Mouse (Mus musculus) heart, embryonic 16.5 days (tissue): ENCODE measurements around the gene Fez2. TPM values are rescaled to one million over a fixed set of nuclear protein-coding genes. Genes with fewer than 3 reads are reported as not detected.

Experiments used
- ATAC-seq: fragments of 200-750 bp; cut with Nextera tagmentation; replicated peaks from 2 replicates; pipeline ENCODE4 v1.8.0; 2017; ENCODE audit warnings: moderate number of reproducible peaks; ENCODE audit not compliant: insufficient read depth, low FRiP score; ENCODE audit errors: extremely low read depth
- H3K27ac ChIP-seq: fragments of 300-500 bp; sonication (generic); 2 replicates; pipeline ENCODE4 v1.5.1; 2014; ENCODE audit warnings: mild to moderate bottlenecking, low read length, control low read depth, moderate library complexity
- H3K27me3 ChIP-seq: fragments of 300-500 bp; sonication (generic); 2 replicates; pipeline ENCODE4 v1.6.1; 2014; ENCODE audit warnings: low read length, mixed read lengths; ENCODE audit not compliant: control insufficient read depth, insufficient read depth
- H3K36me3 ChIP-seq: fragments of 300-500 bp; sonication (generic); 2 replicates; pipeline ENCODE4 v1.6.1; 2014; ENCODE audit not compliant: control insufficient read depth, insufficient read depth
- H3K4me1 ChIP-seq: fragments of 300-500 bp; sonication (generic); 2 replicates; pipeline ENCODE4 v1.6.1; 2014; ENCODE audit warnings: low read length, mixed read lengths; ENCODE audit not compliant: control insufficient read depth, insufficient read depth
- H3K4me2 ChIP-seq: fragments of 300-500 bp; sonication (generic); 2 replicates; pipeline ENCODE4 v1.6.1; 2014; ENCODE audit warnings: low read depth, mild to moderate bottlenecking, control low read depth, low read length
- H3K4me3 ChIP-seq: fragments of 300-500 bp; sonication (generic); 2 replicates; pipeline ENCODE4 v1.5.1; 2014; ENCODE audit warnings: mild to moderate bottlenecking, control low read depth, low read length
- H3K9ac ChIP-seq: fragments of 300-500 bp; sonication (generic); 2 replicates; pipeline ENCODE4 v1.6.1; 2014; ENCODE audit warnings: low read length, control low read depth
- H3K9me3 ChIP-seq: fragments of 300-500 bp; sonication (generic); replicated peaks from 2 replicates; pipeline ENCODE4 v1.6.1; 2016; ENCODE audit warnings: low read length; ENCODE audit not compliant: control insufficient read depth
- WGBS: fragments of 180-500 bp; shearing (Covaris S2); extraction: QIAGEN DNeasy Blood & Tissue Kit; methylation state at CpG from one replicate; pipeline ENCODE4 v1.1.7; 2014; 5-methylcytosine and 5-hydroxymethylcytosine counted together
- polyA plus RNA-seq: library from polyadenylated mRNA; unstranded; fragments of >200 nt; fragmentation: Nextera tagmentation; extraction: Ambion mirVana; gene quantifications from 2 replicates; pipeline ENCODE4 v1.2.1, GENCODE M21; 2015

Gene Fez2
- polyA plus RNA-seq, 1 experiment from 2014 or later: 62.9 TPM

- 46% methylated on average over 9 of the region's 9 CpGs for WGBS
- H3K9ac ChIP-seq: no peak overlapping the region
Observed at GRCm38 (mm10) chr17:78387665-78388064, 30.3 kb downstream of the Fez2 start.

GRCm38 (mm10) chr17:78382321-78382720, 35.6 kb downstream of the Fez2 start:
- Histone ChIP-seq H3K27ac (no peak overlapping the region), H3K4me1 (no peaks in the 10 kb centered on the region), H3K9ac (no peak overlapping the region), H3K4me3 (no peak overlapping the region), H3K4me2 (no peak overlapping the region), H3K36me3 (peaks cover 14% of the 10 kb centered on the region), H3K27me3 (no peaks in the 10 kb centered on the region), H3K9me3 (no peaks in the 10 kb centered on the region)
- WGBS: 91% methylated on average over 3 of the region's 3 CpGs
- no peak for ATAC-seq

More at GRCm38 (mm10) chr17:78387665-78388064, 30.3 kb downstream of the Fez2 start:
- Histone ChIP-seq H3K4me3 (no peak overlapping the region), H3K4me1 (0 out of 2 replicates have a peak, but pooled peaks cover under 1% of the 10 kb centered on the region), H3K27me3 (no peaks in the 10 kb centered on the region), H3K27ac (no peak overlapping the region), H3K4me2 (no peak overlapping the region), H3K9me3 (no peaks in the 10 kb centered on the region), H3K36me3 (peaks cover 6% of the 10 kb centered on the region)
- no peak for ATAC-seq

- Histone ChIP-seq H3K4me2 (no peak overlapping the region), H3K4me3 (no peak overlapping the region), H3K9me3 (no peaks in the 10 kb centered on the region), H3K27ac (no peak overlapping the region), H3K4me1 (peaks cover 3% of the 10 kb centered on the region; the same call in 1 of the 2 replicates), H3K36me3 (peaks cover 17% of the 10 kb centered on the region), H3K27me3 (no peaks in the 10 kb centered on the region), H3K9ac (no peak overlapping the region)
- ATAC-seq: no peak
- 91% methylated on average over 11 of the region's 11 CpGs for WGBS
Observed at GRCm38 (mm10) chr17:78379730-78380245, 38.2 kb downstream of the Fez2 start.

- Histone ChIP-seq H3K36me3 (peaks cover 17% of the 10 kb centered on the region), H3K27me3 (no peaks in the 10 kb centered on the region), H3K4me2 (no peak overlapping the region), H3K9ac (no peak overlapping the region), H3K4me1 (peaks cover 3% of the 10 kb centered on the region; the same call in 1 of the 2 replicates), H3K4me3 (no peak overlapping the region), H3K9me3 (no peaks in the 10 kb centered on the region), H3K27ac (no peak overlapping the region)
- 77% methylated on average over 8 of the region's 8 CpGs for WGBS
- no peak for ATAC-seq
Observed at GRCm38 (mm10) chr17:78379079-78379729, 38.7 kb downstream of the Fez2 start.

GRCm38 (mm10) chr17:78376587-78376986, 41.4 kb downstream of the Fez2 start:
- no peak overlapping the region for H3K4me2 ChIP-seq
- H3K27me3 ChIP-seq: no peaks in the 10 kb centered on the region
- peaks cover 17% of the 10 kb centered on the region for H3K36me3 ChIP-seq
- H3K4me3 ChIP-seq: no peak overlapping the region
- no peaks in the 10 kb centered on the region for H3K9me3 ChIP-seq
- WGBS: 53% methylated on average over 8 of the region's 8 CpGs
- peaks cover 3% of the 10 kb centered on the region; the same call in 1 of the 2 replicates for H3K4me1 ChIP-seq
- H3K27ac ChIP-seq: no peak overlapping the region; the same call in 1 of the 2 replicates
- ATAC-seq: no peak
- H3K9ac ChIP-seq: no peak overlapping the region

GRCm38 (mm10) chr17:78374756-78375155, 43.2 kb downstream of the Fez2 start:
- Histone ChIP-seq H3K4me2 (no peak overlapping the region), H3K4me3 (no peak overlapping the region), H3K4me1 (peaks cover 3% of the 10 kb centered on the region; the same call in 1 of the 2 replicates), H3K9ac (no peak overlapping the region), H3K27me3 (no peaks in the 10 kb centered on the region), H3K36me3 (peaks cover 13% of the 10 kb centered on the region), H3K27ac (peak overlapping the region; percentile 52; the same call in 1 of the 2 replicates), H3K9me3 (no peaks in the 10 kb centered on the region)
- WGBS: 68% methylated on average over 10 of the region's 10 CpGs
- no peak for ATAC-seq

- H3K27ac ChIP-seq: no peak overlapping the region
- H3K4me2 ChIP-seq: no peak overlapping the region
- peaks cover 3% of the 10 kb centered on the region; the same call in 1 of the 2 replicates for H3K4me1 ChIP-seq
- H3K4me3 ChIP-seq: no peak overlapping the region
- ATAC-seq: no peak
- no peak overlapping the region for H3K9ac ChIP-seq
- H3K9me3 ChIP-seq: no peaks in the 10 kb centered on the region
- 89% methylated on average over 8 of the region's 8 CpGs for WGBS
- peaks cover 13% of the 10 kb centered on the region for H3K36me3 ChIP-seq
- no peaks in the 10 kb centered on the region for H3K27me3 ChIP-seq
Observed at GRCm38 (mm10) chr17:78373849-78374248, 44.1 kb downstream of the Fez2 start.

- Histone ChIP-seq H3K9ac (no peak overlapping the region), H3K27ac (no peak overlapping the region), H3K4me1 (peaks cover 3% of the 10 kb centered on the region; the same call in 1 of the 2 replicates), H3K27me3 (no peaks in the 10 kb centered on the region), H3K4me3 (no peak overlapping the region), H3K36me3 (peaks cover 13% of the 10 kb centered on the region), H3K9me3 (no peaks in the 10 kb centered on the region), H3K4me2 (no peak overlapping the region)
- 91% methylated on average over 6 of the region's 6 CpGs for WGBS
- no peak for ATAC-seq
Observed at GRCm38 (mm10) chr17:78373174-78373573, 44.8 kb downstream of the Fez2 start.

GRCm38 (mm10) chr17:78370445-78370844, 47.5 kb downstream of the Fez2 start:
- Histone ChIP-seq H3K4me3 (no peak overlapping the region), H3K36me3 (peaks cover 8% of the 10 kb centered on the region), H3K4me1 (no peaks in the 10 kb centered on the region), H3K27me3 (no peaks in the 10 kb centered on the region), H3K9me3 (no peaks in the 10 kb centered on the region), H3K4me2 (no peak overlapping the region), H3K27ac (no peak overlapping the region), H3K9ac (no peak overlapping the region)
- ATAC-seq: no peak
- 74% methylated on average over 1 of the region's 1 CpGs for WGBS
